Mouse (Mus musculus) small intestine, adult 2 months (tissue): ENCODE measurements at regions not wholly inside any gene's neighbourhood (a gene's known extent, or its start where the extent isn't known, plus 50 kb on each side); places are given as distances from the start of the nearest gene placed in this dataset.

Source experiments
- H3K27ac ChIP-seq: fragments of 200-500 bp; 2 replicates; pipeline ENCODE4 v1.5.1; 2012; ENCODE audit warnings: low read depth, low read length, control low read depth, inconsistent platforms; ENCODE audit not compliant: insufficient read depth
- H3K27me3 ChIP-seq: fragments of 200-500 bp; 2 replicates; pipeline ENCODE4 v1.6.1; 2012; ENCODE audit warnings: mild to moderate bottlenecking, moderate library complexity, low read length, inconsistent platforms; ENCODE audit not compliant: control insufficient read depth, insufficient read depth
- H3K36me3 ChIP-seq: fragments of 200-500 bp; 2 replicates; pipeline ENCODE4 v1.6.1; 2012; ENCODE audit warnings: mild to moderate bottlenecking, low read length, control low read depth, inconsistent platforms; ENCODE audit not compliant: control insufficient read depth, insufficient read depth
- H3K4me1 ChIP-seq: fragments of 200-500 bp; 2 replicates; pipeline ENCODE4 v1.6.1; 2012; ENCODE audit warnings: low read length, inconsistent platforms, mixed read lengths; ENCODE audit not compliant: control insufficient read depth, insufficient read depth, insufficient read length
- H3K4me3 ChIP-seq: fragments of 200-500 bp; 2 replicates; pipeline ENCODE4 v1.5.1; 2012; ENCODE audit warnings: low read depth, mild to moderate bottlenecking, control low read depth, inconsistent platforms, low read length, moderate library complexity
- CTCF ChIP-seq: fragments of 200-500 bp; IDR thresholded peaks from 2 replicates; pipeline ENCODE4 v1.5.1; 2012; ENCODE audit warnings: low read depth, mild to moderate bottlenecking, control low read depth, inconsistent platforms, low read length, moderate library complexity, mixed read lengths; ENCODE audit not compliant: insufficient replicate concordance, insufficient read length; ENCODE audit errors: extremely low read depth
- POLR2A ChIP-seq: fragments of 200-500 bp; IDR thresholded peaks from 2 replicates; pipeline ENCODE4 v1.6.1; 2012; ENCODE audit warnings: low read depth, mild to moderate bottlenecking, control low read depth, inconsistent platforms, low read length, moderate library complexity
- WGBS: fragments of 180-500 bp; shearing (Covaris S2); methylation state at CpG from one replicate; pipeline ENCODE4 v1.1.7; 2018; 5-methylcytosine and 5-hydroxymethylcytosine counted together

DNA sequence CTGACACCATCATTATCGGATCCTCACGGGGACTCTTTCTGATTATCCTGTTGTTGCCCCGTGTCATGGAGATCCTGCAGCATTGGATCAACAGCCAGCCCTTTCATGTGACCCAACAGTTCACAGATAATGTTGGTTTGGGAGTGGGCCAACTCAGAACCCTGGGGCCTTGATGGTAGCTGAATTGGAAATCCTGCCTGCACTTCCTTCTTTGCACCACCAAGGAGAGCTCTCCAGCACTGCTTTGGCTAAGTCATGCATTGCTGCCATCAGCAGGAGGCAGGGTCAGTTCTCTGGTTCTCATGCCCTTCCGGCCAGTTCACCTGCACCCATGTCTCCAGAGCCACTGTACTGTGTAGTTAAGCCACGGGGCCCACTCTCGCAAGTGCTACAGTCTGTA, 225.6 kb downstream of the Fam173b start:
- Histone ChIP-seq H3K27me3 (no peaks in the 10 kb centered on the region), H3K4me1 (no peaks in the 10 kb centered on the region), H3K27ac (no peak overlapping the region), H3K4me3 (no peak overlapping the region), H3K36me3 (no peaks in the 10 kb centered on the region)
- no peak for TF ChIP-seq POLR2A
- no peak for TF ChIP-seq CTCF
- WGBS = 87% methylated on average over 6 of the region's 6 CpGs

DNA sequence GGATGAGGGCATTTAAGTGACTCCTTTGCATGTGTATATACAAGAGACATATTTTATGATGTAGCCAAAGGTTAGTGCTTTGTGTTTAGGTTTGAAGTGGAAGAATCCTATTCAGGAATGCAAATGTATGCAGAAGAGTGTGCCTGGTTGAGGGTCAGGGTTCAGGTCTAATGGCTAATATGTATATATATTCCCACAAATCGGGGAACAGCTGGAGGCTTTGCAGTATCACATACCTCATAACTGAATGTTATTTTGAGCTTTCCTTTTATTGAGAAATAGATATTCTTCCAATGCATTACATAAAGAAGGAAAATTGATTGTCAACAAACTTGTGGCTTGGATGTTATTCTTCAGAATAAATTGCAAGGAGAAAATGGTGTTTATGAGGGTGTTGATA, 239.9 kb downstream of the Fam173b start:
- Histone ChIP-seq H3K27me3 (no peaks in the 10 kb centered on the region), H3K36me3 (no peaks in the 10 kb centered on the region), H3K4me1 (no peaks in the 10 kb centered on the region), H3K27ac (no peak overlapping the region), H3K4me3 (no peak overlapping the region)
- TF ChIP-seq POLR2A (no peak), CTCF (no peak)
- 77% methylated on average over 1 of the region's 1 CpGs for WGBS

DNA sequence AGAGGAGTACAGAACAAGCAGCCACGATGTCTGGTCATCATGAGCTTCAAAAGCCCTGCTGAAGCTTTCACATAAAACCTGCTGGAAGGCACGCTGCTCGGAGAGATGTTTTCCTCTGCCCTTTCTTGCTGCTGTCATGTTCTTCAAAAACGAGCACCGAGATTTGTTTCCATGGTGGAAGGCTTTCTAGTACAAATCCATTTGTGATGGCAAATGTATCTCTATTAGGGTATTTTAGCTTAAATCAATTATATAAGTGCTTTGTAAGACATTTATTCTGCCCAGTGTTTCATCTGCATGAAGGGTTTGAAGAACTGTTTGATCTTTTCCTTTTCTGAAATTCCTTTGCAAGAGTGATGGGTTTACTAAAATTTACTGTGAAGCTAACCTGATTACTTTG, 253.1 kb downstream of the Fam173b start:
- no peak for TF ChIP-seq CTCF
- no peak for TF ChIP-seq POLR2A
- no peak overlapping the region for H3K4me3 ChIP-seq
- no peak overlapping the region for H3K27ac ChIP-seq
- WGBS = 80% methylated on average over 5 of the region's 5 CpGs
- H3K4me1 ChIP-seq = no peaks in the 10 kb centered on the region
- H3K27me3 ChIP-seq = no peaks in the 10 kb centered on the region
- H3K36me3 ChIP-seq = no peaks in the 10 kb centered on the region

- no peak overlapping the region for H3K4me3 ChIP-seq
- TF ChIP-seq POLR2A = no peak
- no peak for TF ChIP-seq CTCF
- no peak overlapping the region for H3K27ac ChIP-seq
- H3K4me1 ChIP-seq = no peaks in the 10 kb centered on the region
- no peaks in the 10 kb centered on the region for H3K27me3 ChIP-seq
- 76% methylated on average over 3 of the region's 3 CpGs for WGBS
- no peaks in the 10 kb centered on the region for H3K36me3 ChIP-seq
These were observed 253.5 kb downstream of the Fam173b start for GRCm38 (mm10) chr15:31855188-31855587.

DNA sequence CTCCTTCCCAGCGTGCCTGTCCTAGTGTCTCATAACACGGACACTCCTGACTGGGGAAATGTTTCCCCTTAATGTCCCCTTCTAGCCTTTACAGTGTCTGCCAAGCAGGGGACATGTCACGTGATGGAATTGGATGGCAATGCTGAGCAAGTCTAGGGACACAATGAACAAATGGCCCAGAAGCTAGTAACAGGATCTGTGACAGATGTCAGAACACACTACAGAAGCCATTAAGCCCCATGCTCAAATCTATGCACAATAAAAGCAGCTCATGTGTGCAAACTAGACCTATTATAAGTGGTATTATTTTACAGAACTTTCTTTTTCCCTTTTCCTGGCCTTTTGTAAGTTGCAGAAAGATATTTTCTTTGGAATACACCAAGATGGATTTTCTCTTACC, 267.4 kb downstream of the Fam173b start:
- Histone ChIP-seq H3K36me3 (no peaks in the 10 kb centered on the region), H3K4me1 (no peaks in the 10 kb centered on the region), H3K4me3 (no peak overlapping the region), H3K27me3 (no peaks in the 10 kb centered on the region), H3K27ac (no peak overlapping the region)
- 87% methylated on average over 3 of the region's 3 CpGs for whole genome bisulfite sequencing
- TF ChIP-seq POLR2A (no peak), CTCF (no peak)

GRCm38 (mm10) chr15:31869673-31870417, 268.2 kb downstream of the Fam173b start:
- no peaks in the 10 kb centered on the region for H3K4me1 ChIP-seq
- no peak for TF ChIP-seq POLR2A
- no peak for TF ChIP-seq CTCF
- no peaks in the 10 kb centered on the region for H3K36me3 ChIP-seq
- H3K4me3 ChIP-seq = no peak overlapping the region
- no peak overlapping the region for H3K27ac ChIP-seq
- H3K27me3 ChIP-seq = no peaks in the 10 kb centered on the region
- 26% methylated on average over 14 of the region's 14 CpGs for WGBS

GRCm38 (mm10) chr15:31875436-31875835, 273.8 kb downstream of the Fam173b start:
- Histone ChIP-seq H3K27ac (no peak overlapping the region), H3K27me3 (no peaks in the 10 kb centered on the region), H3K4me1 (no peaks in the 10 kb centered on the region), H3K4me3 (no peak overlapping the region), H3K36me3 (no peaks in the 10 kb centered on the region)
- TF ChIP-seq CTCF = no peak
- no peak for TF ChIP-seq POLR2A
- 77% methylated on average over 2 of the region's 2 CpGs for WGBS
